Mouse (Mus musculus): ENCODE measurements around the gene Gm6482.
"Not testable (repeated sequence)": the region's sequence is repeated elsewhere in the genome, so short reads cannot be mapped to it uniquely, and the experiment has no call there.

The Gm6482 gene

DNA sequence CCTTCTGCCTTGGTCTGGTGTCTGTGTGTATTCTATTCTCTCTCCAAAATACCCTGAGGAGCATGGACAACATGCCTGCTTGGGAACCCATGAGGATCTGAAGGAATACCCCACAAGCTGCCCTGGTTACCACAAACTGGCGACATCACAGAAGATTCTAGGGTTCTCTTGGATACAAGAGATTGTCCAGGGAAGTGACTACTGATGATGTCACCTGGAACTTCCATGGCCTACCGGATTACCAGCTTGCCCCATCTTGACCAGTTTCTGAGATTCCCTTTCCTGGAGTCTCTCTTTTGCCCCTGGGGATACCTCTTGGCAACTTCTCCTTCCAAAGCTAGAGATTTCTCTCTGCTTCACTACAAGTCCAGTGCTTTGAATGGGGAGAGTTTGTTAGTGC lies at the start of gene Gm6482:
Gm6482 (minus strand) TSS at position 101 of the 400 bp plus-strand sequence.
- not testable (repeated sequence) for DNase-seq (ENCODE audit: low read depth, low spot score)

GRCm38 (mm10) chr14:41453418-41453817 lies 45.3 kb upstream of the Gm6482 start, which contains the start of gene Gm7954:
Gene Gm7954, minus strand, starts transcription at chr14:41453518.
- DNase-seq (ENCODE audit: low read depth, low spot score) = not testable (repeated sequence)

GRCm38 (mm10) chr14:41425393-41426075 lies 17.5 kb upstream of the Gm6482 start:
- not testable (repeated sequence) for DNase-seq (ENCODE audit: low read depth, low spot score)

GRCm38 (mm10) chr14:41424694-41425093 lies 16.6 kb upstream of the Gm6482 start:
- DNase-seq (ENCODE audit: low read depth, low spot score) = peak; percentile 0

DNA sequence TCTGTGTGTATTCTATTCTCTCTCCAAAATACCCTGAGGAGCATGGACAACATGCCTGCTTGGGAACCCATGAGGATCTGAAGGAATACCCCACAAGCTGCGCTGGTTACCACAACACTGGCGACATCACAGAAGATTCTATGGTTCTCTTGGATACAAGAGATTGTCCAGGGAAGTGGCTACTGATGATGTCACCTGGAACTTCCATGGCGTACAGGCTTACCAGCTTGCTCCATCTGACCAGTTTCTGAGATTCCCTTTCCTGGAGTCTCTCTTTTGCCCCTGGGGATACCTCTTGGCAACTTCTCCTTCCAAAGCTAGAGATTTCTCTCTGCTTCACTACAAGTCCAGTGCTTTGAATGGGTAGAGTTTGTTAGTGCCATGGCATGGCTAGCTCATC lies 21.8 kb downstream of the Gm6482 start, which contains the start of gene Gm7945:
Gm7945 (minus strand) TSS at position 101 of the 400 bp plus-strand sequence.
- not testable (repeated sequence) for DNase-seq (ENCODE audit: low read depth, low spot score)

All from 3T3-L1 (cell line).